Mouse (Mus musculus) E14TG2a.4 (cell line): ENCODE data around the gene Emsy.
A peak's percentile ranks its signal among the peaks of the same experiment; 100 is the strongest.

ENCODE experiments used
- H3K27me3 ChIP-seq: 2 replicates; pipeline ENCODE4 v1.6.1; 2014; ENCODE audit warnings: low read length, control low read depth; ENCODE audit not compliant: insufficient read depth
- H3K36me3 ChIP-seq: 2 replicates; pipeline ENCODE4 v1.6.1; 2014; ENCODE audit warnings: low read length, control low read depth; ENCODE audit not compliant: insufficient read depth
- H3K4me1 ChIP-seq: replicated peaks from 2 replicates; pipeline ENCODE4 v1.6.1; 2014; ENCODE audit warnings: low read depth, low read length, control low read depth
- H3K4me3 ChIP-seq: replicated peaks from 2 replicates; pipeline ENCODE4 v1.5.1; 2014; ENCODE audit warnings: mild to moderate bottlenecking, low read length
- H3K9me3 ChIP-seq: 2 replicates; pipeline ENCODE4 v1.6.1; 2014; ENCODE audit warnings: low read length, control low read depth
- CTCF ChIP-seq: conservative IDR thresholded peaks from 2 replicates; pipeline ENCODE4 v1.5.1; 2014; ENCODE audit warnings: low read length
- NANOG ChIP-seq: IDR thresholded peaks from 2 replicates; pipeline ENCODE4 v1.6.1; 2014; ENCODE audit warnings: borderline replicate concordance, low read length, mixed read lengths
- POU5F1 ChIP-seq: IDR thresholded peaks from 2 replicates; pipeline ENCODE4 v1.6.1; 2014; ENCODE audit warnings: low read length, borderline replicate concordance

The Emsy gene

DNA sequence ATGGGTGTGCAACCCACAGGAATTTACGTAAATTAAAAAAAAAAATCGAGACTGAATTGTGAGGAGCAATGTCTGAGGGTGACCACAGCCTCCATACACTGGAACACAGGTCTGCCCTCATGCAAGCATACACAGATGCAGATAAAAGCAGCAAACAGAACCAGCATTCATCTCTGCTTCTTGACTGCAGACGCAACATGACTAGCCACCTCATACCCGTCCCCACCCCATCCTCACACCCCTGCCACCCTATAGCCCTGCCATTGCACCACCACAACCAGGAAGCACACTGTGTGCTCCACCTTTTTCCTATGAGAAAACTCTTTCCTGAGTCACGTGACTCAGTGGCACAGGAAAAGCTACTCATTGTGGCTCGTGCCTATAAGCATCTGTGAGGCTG is 76.9 kb downstream of the Emsy start:
- Histone ChIP-seq H3K4me1 (no peaks in the 10 kb centered on the region), H3K27me3 (no peaks in the 10 kb centered on the region), H3K9me3 (no peaks in the 10 kb centered on the region), H3K36me3 (no peaks in the 10 kb centered on the region), H3K4me3 (no peak overlapping the region)
- no peak for TF ChIP-seq NANOG
- no peak for TF ChIP-seq CTCF
- no peak for TF ChIP-seq POU5F1

DNA sequence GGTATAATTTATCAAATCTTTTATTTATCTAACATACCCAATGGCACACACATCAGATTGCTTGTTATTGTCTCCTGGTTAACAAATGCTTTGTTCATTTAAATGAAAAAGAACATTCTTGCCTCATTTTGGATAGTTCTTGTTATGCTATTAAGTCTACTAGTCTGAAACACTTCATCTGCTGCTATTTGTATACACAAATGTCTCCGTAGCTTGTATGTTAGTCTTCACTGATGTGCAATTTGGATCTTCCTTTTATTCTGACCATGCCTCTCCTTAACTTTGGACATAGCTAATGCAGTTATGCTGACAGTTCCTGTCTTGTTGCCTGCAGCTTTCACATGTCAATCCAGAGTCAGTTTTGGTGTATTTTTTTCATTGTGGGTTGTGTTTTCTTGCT is 79.1 kb downstream of the Emsy start:
- no peaks in the 10 kb centered on the region for H3K9me3 ChIP-seq
- H3K4me3 ChIP-seq: no peak overlapping the region
- TF ChIP-seq CTCF (no peak), POU5F1 (no peak), NANOG (no peak)
- no peaks in the 10 kb centered on the region for H3K27me3 ChIP-seq
- H3K36me3 ChIP-seq: no peaks in the 10 kb centered on the region
- H3K4me1 ChIP-seq: peaks cover 14% of the 10 kb centered on the region

DNA sequence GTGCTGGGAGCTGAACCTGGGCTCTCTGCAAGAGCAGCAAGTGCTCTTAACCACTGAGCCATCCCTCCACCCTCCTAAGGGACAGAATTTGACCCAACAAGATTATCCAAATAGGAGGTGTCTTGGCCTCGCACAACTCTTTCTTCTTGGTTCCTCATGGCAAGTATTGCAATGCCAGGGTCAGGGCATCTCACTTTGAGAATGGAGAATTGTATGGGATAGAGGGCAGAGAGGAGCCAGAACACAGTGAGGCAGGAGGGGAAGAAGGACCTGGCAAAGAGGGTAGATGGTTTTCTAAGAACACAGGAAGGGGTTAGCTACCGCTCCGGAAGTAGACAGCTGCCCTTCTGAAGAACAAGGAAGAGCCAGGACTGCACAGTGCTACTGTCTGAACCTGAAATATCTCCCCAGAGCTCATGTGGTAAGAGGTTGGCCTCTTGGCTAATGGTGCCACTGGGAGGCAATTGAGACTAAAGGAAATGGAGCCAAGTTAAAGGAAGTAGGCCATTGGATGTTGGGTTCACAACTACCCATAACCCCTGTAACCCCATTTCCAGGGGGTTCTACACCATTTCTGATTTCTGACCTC is 80.8 kb downstream of the Emsy start:
- Histone ChIP-seq H3K27me3 (no peaks in the 10 kb centered on the region), H3K9me3 (no peaks in the 10 kb centered on the region), H3K4me3 (no peak overlapping the region), H3K4me1 (peaks cover 21% of the 10 kb centered on the region), H3K36me3 (no peaks in the 10 kb centered on the region)
- TF ChIP-seq NANOG (no peak), POU5F1 (no peak), CTCF (no peak)

DNA sequence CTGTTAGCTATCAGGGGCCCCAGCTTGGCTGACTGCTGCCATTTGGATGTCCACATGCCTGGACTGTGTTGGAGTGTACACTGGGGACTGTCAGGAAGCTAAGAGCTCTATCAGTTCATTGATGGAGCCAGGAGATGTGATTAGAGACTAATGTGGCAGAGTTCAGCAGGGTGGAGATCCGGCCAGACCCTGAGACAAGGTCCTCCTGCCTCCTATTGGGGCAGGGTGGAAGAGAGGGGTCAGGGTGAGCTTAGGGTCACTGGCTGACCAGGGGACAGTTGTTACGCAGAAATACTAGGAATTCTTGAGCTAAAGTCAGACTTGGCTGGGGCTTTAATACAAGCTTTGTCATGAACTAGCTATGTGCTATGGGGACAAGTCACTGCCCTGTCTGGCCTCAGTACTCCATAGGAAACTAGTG is 81.8 kb downstream of the Emsy start:
- Histone ChIP-seq H3K4me3 (no peak overlapping the region), H3K9me3 (no peaks in the 10 kb centered on the region), H3K27me3 (no peaks in the 10 kb centered on the region), H3K4me1 (peaks cover 21% of the 10 kb centered on the region), H3K36me3 (no peaks in the 10 kb centered on the region)
- no peak for TF ChIP-seq CTCF
- TF ChIP-seq NANOG: no peak
- no peak for TF ChIP-seq POU5F1

DNA sequence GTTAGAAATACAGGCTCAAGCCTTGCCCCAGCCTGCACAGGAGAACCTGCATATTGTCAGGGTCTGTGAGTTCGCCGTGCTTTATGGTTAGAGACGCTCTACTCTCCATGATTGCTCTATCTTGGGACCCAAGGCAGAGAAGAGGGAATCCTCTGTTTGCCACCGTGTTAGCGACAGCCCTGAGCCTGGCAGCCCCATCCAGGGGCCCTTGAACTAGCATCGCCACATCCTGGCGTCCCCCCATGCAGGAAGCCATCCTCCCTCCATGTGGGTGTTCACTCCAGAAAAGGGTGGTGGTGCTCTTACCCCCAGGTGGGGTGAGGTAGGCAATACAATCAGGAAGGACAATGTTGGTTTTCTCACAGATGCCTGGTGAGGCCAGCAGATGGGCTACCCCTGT is 82.3 kb downstream of the Emsy start:
- H3K4me3 ChIP-seq: no peak overlapping the region
- no peak for TF ChIP-seq POU5F1
- no peak for TF ChIP-seq CTCF
- TF ChIP-seq NANOG: no peak
- H3K4me1 ChIP-seq: peaks cover 21% of the 10 kb centered on the region
- H3K27me3 ChIP-seq: no peaks in the 10 kb centered on the region
- no peaks in the 10 kb centered on the region for H3K9me3 ChIP-seq
- H3K36me3 ChIP-seq: no peaks in the 10 kb centered on the region

DNA sequence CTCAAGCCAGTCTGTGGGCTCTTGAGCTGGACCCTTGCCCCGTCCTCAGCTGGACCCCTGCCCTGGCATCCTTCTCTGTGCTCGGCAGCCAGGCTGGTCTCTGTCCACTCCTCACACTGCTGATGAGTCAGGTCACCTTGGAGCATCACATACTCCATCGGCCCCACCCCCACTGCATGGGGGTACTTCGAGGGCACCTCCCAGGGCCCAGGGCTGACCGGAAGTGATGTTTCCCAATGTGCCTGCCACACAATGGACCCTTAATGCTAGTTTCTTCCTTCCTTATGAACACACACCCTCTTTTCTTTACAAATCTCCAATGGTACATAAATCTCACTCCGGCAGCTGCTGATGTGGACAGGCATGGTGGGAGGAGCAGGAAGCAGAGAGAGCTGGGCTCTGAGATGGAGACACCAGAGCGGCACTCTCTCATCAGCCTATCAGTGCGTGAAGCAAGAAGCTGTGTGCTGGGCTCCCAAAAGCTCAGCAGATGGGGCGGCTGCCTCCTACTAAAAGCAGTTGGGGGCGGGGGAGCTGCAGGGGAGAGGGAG is 83.3 kb downstream of the Emsy start:
- Histone ChIP-seq H3K9me3 (no peaks in the 10 kb centered on the region), H3K4me3 (no peak overlapping the region), H3K36me3 (no peaks in the 10 kb centered on the region), H3K4me1 (peaks cover 21% of the 10 kb centered on the region), H3K27me3 (no peaks in the 10 kb centered on the region)
- no peak for TF ChIP-seq CTCF
- TF ChIP-seq POU5F1: no peak
- no peak for TF ChIP-seq NANOG

DNA sequence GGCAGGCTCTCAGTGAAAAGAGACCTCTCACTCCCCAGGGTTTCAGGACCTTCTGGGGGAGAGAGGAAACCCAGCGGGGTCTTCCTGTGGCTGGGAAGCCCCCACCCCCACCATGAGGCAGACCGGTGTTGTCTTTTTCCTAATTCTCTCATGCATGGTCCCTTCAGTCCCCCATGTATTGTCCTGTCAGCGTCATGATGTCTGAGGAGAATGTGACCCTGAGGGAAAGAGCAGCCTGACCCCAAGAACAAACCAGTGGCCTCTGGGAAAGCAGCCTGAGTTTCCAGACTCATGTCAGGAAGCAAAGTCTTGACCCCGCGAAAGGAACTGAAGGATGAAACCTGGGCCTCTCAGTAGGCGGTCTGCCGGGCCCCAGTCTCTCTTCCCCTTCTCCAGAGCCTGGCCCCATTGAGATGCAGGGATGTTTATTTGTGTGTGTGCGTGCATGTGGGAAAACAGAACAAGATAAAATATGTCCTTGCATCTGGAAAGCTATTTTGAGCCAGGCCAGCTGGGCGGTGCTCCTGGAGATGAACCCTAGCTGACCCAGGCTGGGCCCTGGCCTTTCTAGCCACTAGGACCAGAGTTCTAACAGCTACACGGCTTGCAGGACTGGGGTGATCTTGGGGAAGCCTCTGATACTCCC is 84.2 kb downstream of the Emsy start:
- no peaks in the 10 kb centered on the region for H3K27me3 ChIP-seq
- TF ChIP-seq CTCF (no peak), NANOG (no peak), POU5F1 (no peak)
- H3K36me3 ChIP-seq: no peaks in the 10 kb centered on the region
- 0 out of 2 replicates have a peak overlapping the region, but pooled peaks have one; percentile 17 for H3K4me3 ChIP-seq
- peaks cover 27% of the 10 kb centered on the region for H3K4me1 ChIP-seq
- H3K9me3 ChIP-seq: no peaks in the 10 kb centered on the region

DNA sequence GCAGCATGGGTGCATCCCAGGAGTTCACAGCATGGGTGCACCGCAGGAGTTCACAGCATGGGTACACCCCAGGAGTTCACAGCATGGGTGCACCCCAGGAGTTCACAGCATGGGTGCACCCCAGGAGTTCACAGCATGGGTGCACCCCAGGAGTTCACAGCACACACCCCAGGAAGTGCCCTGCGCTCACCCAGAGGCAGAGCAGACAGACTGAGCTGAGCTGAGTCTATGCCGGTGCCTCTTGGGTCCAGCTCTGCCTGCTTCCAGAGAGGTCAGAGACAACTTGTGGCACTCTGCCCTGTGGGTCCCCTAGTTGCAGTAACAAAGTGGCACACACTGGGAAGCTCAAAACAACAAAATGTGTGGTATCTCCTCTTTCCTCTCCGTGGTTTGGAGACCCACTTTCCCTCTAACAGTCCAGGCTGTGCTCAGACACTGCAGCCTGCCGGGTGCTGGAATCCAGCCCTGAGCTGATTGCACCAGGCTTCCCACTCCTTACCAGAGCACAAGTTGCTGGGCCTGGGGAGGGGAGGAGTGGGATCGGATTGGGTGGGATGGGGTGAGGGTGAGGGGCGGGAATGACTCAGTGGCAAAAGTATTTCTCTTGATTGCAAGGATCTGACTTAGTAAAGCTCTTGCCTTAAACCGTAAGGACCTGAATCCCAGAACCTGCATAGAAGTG is 85.6 kb downstream of the Emsy start:
- Histone ChIP-seq H3K36me3 (no peaks in the 10 kb centered on the region), H3K4me1 (peaks cover 41% of the 10 kb centered on the region), H3K4me3 (no peak overlapping the region), H3K27me3 (no peaks in the 10 kb centered on the region), H3K9me3 (no peaks in the 10 kb centered on the region)
- TF ChIP-seq POU5F1 (no peak), CTCF (no peak), NANOG (no peak)
